Mouse (Mus musculus) sigmoid colon, adult 10 weeks (tissue): ENCODE data around the gene Olfr535. TPM values are rescaled to one million over a fixed set of nuclear protein-coding genes. Genes with fewer than 3 reads are reported as not detected.

Source experiments
- polyA plus RNA-seq: library from polyadenylated mRNA; stranded (reverse); fragments of 350-450 nt; fragmentation: Illumina TruSeq; extraction: RNeasy Lipid Tissue Mini Kit (QIAGEN cat#74804); gene quantifications from one replicate; pipeline ENCODE4 v1.2.3, GENCODE M21; 2014; ENCODE audit warnings: low read depth, low replicate concordance

The Olfr535 gene
- polyA plus RNA-seq: not detected

DNA sequence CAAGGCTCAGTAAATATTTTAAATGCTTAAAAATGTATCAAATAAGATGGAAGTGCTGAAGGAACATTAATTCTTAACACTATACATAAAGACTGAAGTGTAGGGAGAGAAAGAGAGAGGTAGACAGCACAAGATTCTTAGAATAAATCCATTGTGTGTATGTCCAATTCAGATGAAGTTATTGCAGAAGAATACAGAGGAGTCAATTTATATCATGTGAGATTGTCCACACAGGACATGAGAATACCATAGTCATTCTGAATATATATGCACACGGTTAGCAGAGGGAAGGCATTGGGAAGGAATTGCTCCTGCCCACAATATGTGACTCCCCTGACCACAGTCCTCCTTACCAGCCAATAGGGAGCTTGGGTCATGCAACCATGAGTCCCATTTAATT, at the start of gene Olfr535:
TSS of gene Olfr535 (plus strand) at position 301 of the 400 bp plus-strand sequence.

DNA sequence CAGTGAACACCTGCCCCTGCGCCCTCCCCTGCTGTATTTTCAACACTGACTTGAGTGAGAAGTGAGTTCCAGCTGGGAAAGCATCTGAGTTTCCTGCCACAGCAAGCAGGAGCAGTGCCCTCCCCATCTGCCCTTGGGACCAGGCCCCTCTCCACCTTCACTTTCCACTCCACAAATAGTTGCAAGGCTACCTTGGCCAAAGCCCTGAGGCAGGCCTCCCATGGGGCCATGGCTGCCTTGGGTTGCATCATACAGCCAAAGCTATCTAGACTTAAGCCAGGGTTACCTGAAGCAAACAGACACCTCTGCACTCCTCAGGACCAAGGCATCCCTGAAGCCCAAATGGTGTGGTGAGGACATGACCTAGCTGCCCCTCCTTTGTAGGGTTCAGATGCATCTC, 20.9 kb upstream of the Olfr535 start, which contains the start of gene Olfr533:
TSS of gene Olfr533 (plus strand) at position 301 of the 400 bp plus-strand sequence.

DNA sequence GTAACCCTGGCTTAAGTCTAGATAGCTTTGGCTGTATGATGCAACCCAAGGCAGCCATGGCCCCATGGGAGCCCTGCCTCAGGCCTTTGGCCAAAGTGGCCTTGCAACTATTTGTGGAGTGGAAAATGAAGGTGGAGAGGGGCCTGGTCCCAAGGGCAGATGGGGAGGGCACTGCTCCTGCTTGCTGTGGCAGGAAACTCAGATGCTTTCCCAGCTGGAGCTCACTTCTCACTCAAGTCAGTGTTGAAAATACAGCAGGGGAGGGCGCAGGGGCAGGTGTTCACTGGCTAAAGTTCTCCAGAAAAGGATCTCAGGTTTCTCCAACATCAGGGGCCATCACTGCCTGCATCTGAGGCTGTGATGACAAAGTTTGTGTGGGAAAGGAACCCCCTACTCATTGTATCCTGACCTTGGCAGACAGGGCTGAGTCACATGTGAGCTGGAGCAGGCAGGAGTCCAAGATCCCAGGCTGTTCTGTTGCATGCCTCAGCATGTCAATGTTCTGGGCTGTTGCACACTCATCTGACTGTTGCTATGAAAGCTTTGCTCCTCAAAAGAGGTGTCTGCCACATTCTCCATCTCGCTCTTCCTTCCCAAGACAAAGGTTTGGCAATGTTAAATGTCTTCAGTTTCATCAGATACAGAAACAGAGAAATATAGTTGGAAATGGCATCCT, 23.5 kb downstream of the Olfr535 start, which contains the start of gene Olfr536:
TSS of gene Olfr536 (minus strand) at position 51 of the 676 bp plus-strand sequence.

Other genes starting within 250 kb of the Olfr535 start
- not detected for gene 5830411N06Rik, start 236.9 kb upstream of the Olfr535 start, polyA plus RNA-seq
- not detected for gene Olfr525, start 163.4 kb upstream of the Olfr535 start, polyA plus RNA-seq
- gene Olfr527, start 150.2 kb upstream of the Olfr535 start, polyA plus RNA-seq: not detected
- 0.16 TPM for gene Olfr60, start 122.5 kb upstream of the Olfr535 start, polyA plus RNA-seq
- not detected for gene Olfr530, start 107.9 kb upstream of the Olfr535 start, polyA plus RNA-seq
- gene Olfr531, start 81.3 kb upstream of the Olfr535 start, polyA plus RNA-seq: not detected
- gene Olfr532, start 62.6 kb upstream of the Olfr535 start, polyA plus RNA-seq: not detected
- not detected for gene Olfr533, start 20.8 kb upstream of the Olfr535 start, polyA plus RNA-seq
- gene Olfr536, start 23.2 kb downstream of the Olfr535 start, polyA plus RNA-seq: not detected
- gene Olfr538, start 83.7 kb downstream of the Olfr535 start, polyA plus RNA-seq: not detected
- not detected for gene Olfr46, start 117.1 kb downstream of the Olfr535 start, polyA plus RNA-seq
- not detected for gene Olfr61, start 144.8 kb downstream of the Olfr535 start, polyA plus RNA-seq
- not detected for gene Olfr53, start 162.2 kb downstream of the Olfr535 start, polyA plus RNA-seq
- gene Olfr539, start 175.7 kb downstream of the Olfr535 start, polyA plus RNA-seq: not detected
- gene Olfr45, start 197.7 kb downstream of the Olfr535 start, polyA plus RNA-seq: not detected
- not detected for gene Olfr541, start 213.1 kb downstream of the Olfr535 start, polyA plus RNA-seq